Mouse (Mus musculus) 416B (cell line): ENCODE results near the gene Aida.
A peak's percentile ranks its signal among the peaks of the same experiment; 100 is the strongest.
"Not testable (repeated sequence)": the region's sequence is repeated elsewhere in the genome, so short reads cannot be mapped to it uniquely, and the experiment has no call there.

Experiments used
- DNase-seq: peaks from one replicate; pipeline ENCODE4 v3.0.0; 2011; ENCODE audit warnings: low read depth

Gene Aida

GRCm38 (mm10) chr1:183320708-183321107 is 24.3 kb downstream of the Aida start:
- DNase-seq, result peak; percentile 85

DNA sequence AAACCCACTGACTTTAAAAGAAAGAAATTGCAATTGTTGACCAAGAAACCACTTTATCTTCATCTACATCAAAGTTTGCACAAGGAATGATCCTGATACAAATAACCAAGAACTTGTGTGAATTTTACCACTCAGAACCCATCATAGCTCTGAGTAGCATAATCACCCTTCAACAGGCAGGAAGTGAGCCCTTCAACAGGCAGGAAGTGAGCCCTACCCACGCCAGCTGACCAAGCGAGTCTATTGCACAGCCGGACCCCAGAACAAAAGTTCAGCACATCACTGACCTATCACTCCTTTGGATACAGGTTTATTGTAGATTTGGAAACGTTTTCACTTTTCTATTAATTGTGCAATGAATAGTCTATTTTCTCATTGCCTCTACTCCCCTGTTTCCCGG is 26.1 kb downstream of the Aida start:
- peak; percentile 68 for DNase-seq

- DNase-seq, result no peak
Observed at GRCm38 (mm10) chr1:183323923-183324322, 27.5 kb downstream of the Aida start.

- DNase-seq, result no peak
Observed at GRCm38 (mm10) chr1:183324433-183324832, 28.0 kb downstream of the Aida start.

GRCm38 (mm10) chr1:183327171-183327570 is 30.8 kb downstream of the Aida start:
- DNase-seq, result peak; percentile 55

- not testable (repeated sequence) for DNase-seq
Observed at GRCm38 (mm10) chr1:183342902-183343301, 46.5 kb downstream of the Aida start.

DNA sequence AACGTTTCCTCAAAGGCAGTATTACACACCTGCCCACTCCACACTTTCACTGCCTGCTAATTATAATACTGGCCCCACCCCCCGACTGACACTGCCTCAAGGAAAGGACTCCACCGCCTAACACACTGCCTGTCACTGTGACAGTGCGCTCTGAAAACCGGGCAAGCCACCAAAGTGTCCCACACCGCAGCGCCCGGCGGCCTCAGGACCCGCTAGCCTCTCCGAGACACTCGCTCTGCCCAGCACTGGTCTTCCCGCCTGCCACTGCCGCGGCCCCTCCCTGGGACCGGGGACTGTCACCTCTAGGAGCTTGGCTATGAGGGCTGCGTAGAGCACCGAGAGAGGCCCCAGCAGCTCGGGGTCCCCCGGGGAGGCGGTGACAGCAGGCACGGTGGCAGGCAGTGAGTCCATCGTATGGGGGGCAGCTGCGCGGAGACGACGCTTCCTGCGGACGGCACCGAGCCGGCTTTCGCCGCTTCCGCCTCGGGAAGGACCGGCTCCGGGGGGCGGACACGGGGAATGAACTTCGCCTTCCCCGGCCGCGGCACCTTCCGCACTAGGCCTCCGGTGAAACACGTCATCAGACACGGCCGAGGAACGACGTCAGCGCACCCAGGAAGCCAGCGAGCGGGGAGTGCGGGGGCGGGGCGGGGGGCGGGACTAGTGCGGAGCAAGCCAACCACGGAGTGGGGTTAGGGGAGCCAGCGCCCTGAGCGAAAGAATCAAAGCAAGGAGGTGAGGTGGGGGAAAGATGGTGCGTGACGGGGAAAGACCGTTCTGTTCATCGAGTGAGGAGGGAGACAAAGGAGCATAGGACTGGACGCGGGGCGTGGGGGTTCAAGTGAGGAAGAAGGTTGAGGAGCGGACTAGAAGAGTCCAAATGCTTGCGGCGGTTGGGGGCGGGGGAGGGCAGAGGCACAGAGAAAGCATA is 48.8 kb downstream of the Aida start:
- peak; percentile 77 for DNase-seq

GRCm38 (mm10) chr1:183345817-183346195 is 49.4 kb downstream of the Aida start:
- peak; percentile 15 for DNase-seq

DNA sequence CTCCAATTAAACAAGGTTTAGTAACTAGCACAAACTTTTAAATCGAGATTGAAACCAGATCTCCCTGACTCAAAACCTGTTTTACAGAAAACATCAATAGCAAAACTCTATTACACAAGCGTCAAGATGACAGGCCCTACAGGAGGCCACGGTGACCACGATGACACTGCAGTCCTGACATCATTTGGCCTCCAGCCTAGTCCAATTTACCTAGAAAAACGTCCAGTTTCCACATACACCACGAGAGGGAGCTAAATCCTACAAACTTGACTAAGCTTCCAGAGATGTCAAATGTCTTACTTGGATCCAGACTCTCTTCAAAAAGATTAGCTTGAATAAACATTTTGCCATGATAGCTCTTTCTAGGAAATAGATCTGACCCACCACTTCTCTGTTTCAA is 53.5 kb downstream of the Aida start:
- DNase-seq, result peak; percentile 98

- no peak for DNase-seq
Observed at GRCm38 (mm10) chr1:183358901-183359300, 62.5 kb downstream of the Aida start.

DNA sequence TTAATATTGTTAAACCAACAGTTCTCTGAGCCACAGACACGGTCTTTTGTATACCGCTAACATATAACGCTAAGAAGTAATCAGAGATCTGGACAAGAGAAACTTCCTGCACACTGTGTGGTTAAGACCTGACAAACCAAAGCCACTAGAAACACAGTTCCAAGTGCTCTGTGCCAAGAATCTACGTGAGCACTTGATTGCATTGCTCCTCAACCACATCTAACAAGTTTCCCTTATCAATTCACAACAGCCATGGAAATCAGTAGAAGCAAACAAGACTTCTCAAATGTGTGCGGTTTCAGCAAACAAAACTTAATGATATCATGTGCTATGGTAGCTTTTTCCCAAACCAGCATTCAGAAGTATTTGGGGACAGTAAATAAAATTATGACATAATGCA is 65.9 kb downstream of the Aida start:
- peak; percentile 94 for DNase-seq

DNA sequence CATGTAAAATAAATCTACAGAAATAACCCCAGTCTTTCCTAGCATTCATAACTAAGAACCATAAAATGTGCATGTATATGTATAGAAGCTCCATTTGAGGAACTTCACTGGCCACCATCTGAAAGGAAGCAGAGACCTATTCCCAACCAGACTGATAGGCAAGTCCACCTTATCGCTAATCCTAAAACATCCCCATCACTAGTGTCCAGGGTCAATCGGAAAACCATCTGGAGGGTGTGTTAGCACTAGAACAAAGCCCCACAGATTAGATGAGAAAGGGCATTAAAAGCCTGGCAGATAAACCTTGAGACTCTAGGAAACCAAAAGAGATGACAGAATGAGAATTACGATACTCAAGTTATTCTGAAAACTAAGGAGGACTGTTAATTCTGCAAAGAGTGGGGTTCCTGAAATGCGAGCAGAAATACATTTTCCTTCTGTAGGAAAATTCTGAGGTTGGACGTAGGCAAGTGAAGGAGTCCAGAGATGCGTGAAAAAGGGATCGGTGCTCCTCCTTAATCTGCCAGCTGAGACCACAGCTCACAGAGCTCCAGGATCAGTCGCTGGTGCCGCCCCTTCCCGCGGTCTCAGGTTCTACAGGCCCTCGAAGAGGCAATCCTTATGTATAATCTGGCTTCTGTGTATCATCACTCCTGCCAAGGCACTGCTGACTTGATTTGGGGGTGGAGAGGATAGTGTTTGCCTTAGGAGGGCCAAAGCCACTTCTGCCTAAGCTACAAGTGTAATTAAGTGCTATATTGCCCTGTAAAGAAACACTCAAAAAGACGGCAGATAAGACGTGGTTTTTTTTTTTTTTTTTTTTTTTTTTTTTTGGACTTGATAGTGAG is 66.6 kb downstream of the Aida start:
- no peak for DNase-seq

DNA sequence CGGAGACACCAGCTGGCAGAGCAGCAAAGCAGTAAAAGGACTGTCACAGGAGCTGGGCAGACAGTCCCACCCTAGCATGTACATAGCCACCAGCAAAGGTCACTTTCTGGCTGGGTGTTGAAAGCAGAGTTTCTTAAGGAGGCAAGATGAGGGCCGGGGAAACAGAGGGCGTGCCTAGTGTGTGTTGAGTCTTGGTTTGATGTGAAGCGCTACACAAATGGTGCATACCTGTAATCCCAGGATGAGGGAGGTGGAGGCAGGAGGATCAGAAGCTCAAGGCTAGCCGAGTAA is 67.1 kb downstream of the Aida start:
- DNase-seq, result no peak

- no peak for DNase-seq
Observed at GRCm38 (mm10) chr1:183366361-183366760, 70.0 kb downstream of the Aida start.

- no peak for DNase-seq
Observed at GRCm38 (mm10) chr1:183368601-183369400, 72.4 kb downstream of the Aida start.

DNA sequence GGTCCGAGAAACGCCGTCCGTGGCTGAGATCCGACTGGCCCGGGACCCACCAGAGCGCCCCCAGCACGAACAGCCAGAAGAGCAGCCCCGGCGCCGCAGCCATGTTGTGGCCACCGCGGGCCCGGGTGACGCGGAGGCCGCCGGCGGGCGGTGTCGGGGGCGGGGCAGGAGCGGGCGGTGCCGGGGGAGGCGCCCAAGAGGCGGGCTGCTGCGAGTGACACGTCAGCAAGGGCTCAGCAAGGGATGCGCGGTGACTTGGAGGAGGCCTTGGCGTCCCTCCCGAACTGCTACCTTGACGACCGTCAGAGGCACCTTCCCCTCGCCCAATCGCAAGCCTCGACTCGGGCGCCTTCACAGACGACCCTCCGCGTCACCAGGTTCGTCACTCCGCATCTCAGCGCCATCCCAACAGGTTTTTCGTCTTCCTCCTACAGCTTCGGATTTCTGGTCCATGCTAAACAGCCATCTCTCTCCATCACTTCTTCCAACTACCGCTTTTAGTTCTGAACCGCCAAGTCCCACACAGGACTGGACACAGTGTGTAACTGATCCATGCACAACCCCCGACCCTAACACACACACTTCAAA is 73.1 kb downstream of the Aida start, which contains the start of gene Mia3:
Gene Mia3, minus strand, starts transcription at position 127 of the 588 bp plus-strand sequence.
- DNase-seq, result peak; percentile 92

DNA sequence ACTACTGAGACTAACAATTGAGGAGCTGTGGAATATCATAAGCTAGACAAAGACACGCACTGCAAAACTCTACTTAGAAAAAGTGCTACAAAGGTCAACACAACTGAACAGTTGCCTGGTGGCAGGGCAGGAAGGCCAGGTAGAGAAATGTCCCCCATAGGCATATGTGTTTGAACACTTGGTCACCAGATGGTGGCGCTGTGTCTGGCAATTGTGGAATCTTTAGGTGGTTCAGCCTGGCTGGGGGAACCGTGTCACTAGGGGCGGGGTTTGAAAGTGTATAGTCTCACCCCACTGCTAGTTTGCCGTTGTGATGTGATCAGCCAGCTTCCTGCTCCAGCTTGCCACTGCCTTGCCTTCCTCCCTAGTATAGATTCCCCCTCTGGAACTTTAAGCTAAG is 78.3 kb downstream of the Aida start:
- DNase-seq, result no peak
